Mouse (Mus musculus): ENCODE results near the gene Cd46. TPM values are rescaled to one million over a fixed set of nuclear protein-coding genes. Genes with fewer than 3 reads are reported as not detected.

The Cd46 gene
- polyA plus RNA-seq, 1 experiment from 2014 or later, result 1.0 TPM

- no peak overlapping the region for H3K4me2 ChIP-seq
- no peak for ATAC-seq (ENCODE audit: insufficient read depth)
- H3K9me3 ChIP-seq (replicated peaks), result no peaks in the 10 kb centered on the region
- H3K27me3 ChIP-seq, result no peaks in the 10 kb centered on the region
- H3K4me1 ChIP-seq (replicated peaks), result 0 out of 2 replicates have a peak, but pooled peaks cover 16% of the 10 kb centered on the region
- no peak overlapping the region for H3K27ac ChIP-seq (replicated peaks)
- H3K9ac ChIP-seq, result no peak overlapping the region
- H3K36me3 ChIP-seq (replicated peaks), result no peaks in the 10 kb centered on the region
- no peak overlapping the region for H3K4me3 ChIP-seq (replicated peaks)
- 45% methylated on average over 5 of the region's 5 CpGs for WGBS (ENCODE audit: insufficient replicate concordance)
Observed at GRCm38 (mm10) chr1:194994262-194994661, 97.8 kb downstream of the Cd46 start.

- H3K9ac ChIP-seq, result no peak overlapping the region
- H3K27me3 ChIP-seq, result no peaks in the 10 kb centered on the region
- H3K9me3 ChIP-seq (replicated peaks), result no peaks in the 10 kb centered on the region
- no peak overlapping the region for H3K4me2 ChIP-seq
- ATAC-seq (ENCODE audit: insufficient read depth), result no peak
- 17% methylated on average over 1 of the region's 1 CpGs for WGBS (ENCODE audit: insufficient replicate concordance)
- H3K4me3 ChIP-seq (replicated peaks), result no peak overlapping the region
- H3K27ac ChIP-seq (replicated peaks), result no peak overlapping the region
- 0 out of 2 replicates have a peak, but pooled peaks cover 16% of the 10 kb centered on the region for H3K4me1 ChIP-seq (replicated peaks)
- H3K36me3 ChIP-seq (replicated peaks), result no peaks in the 10 kb centered on the region
Observed at GRCm38 (mm10) chr1:194993409-194993988, 98.5 kb downstream of the Cd46 start.

- Histone ChIP-seq H3K27ac (replicated peaks) (no peak overlapping the region), H3K4me2 (no peak overlapping the region), H3K9me3 (replicated peaks) (no peaks in the 10 kb centered on the region), H3K4me3 (replicated peaks) (no peak overlapping the region), H3K9ac (no peak overlapping the region), H3K36me3 (replicated peaks) (no peaks in the 10 kb centered on the region), H3K4me1 (replicated peaks) (0 out of 2 replicates have a peak, but pooled peaks cover 16% of the 10 kb centered on the region), H3K27me3 (no peaks in the 10 kb centered on the region)
- no peak for ATAC-seq (ENCODE audit: insufficient read depth)
- WGBS (ENCODE audit: insufficient replicate concordance), result 53% methylated on average over 5 of the region's 5 CpGs
Observed at GRCm38 (mm10) chr1:194992589-194993317, 99.3 kb downstream of the Cd46 start.

- ATAC-seq (ENCODE audit: insufficient read depth), result no peak
- Histone ChIP-seq H3K9me3 (replicated peaks) (no peaks in the 10 kb centered on the region), H3K27ac (replicated peaks) (no peak overlapping the region), H3K4me3 (replicated peaks) (no peak overlapping the region), H3K4me2 (no peak overlapping the region), H3K4me1 (replicated peaks) (0 out of 2 replicates have a peak, but pooled peaks cover 16% of the 10 kb centered on the region), H3K27me3 (no peaks in the 10 kb centered on the region), H3K9ac (no peak overlapping the region), H3K36me3 (replicated peaks) (no peaks in the 10 kb centered on the region)
- 40% methylated on average over 2 of the region's 2 CpGs for WGBS (ENCODE audit: insufficient replicate concordance)
Observed at GRCm38 (mm10) chr1:194991654-194992053, 100.4 kb downstream of the Cd46 start.

GRCm38 (mm10) chr1:194990976-194991375 is 101.1 kb downstream of the Cd46 start:
- no peak for ATAC-seq (ENCODE audit: insufficient read depth)
- H3K27me3 ChIP-seq, result no peaks in the 10 kb centered on the region
- H3K4me1 ChIP-seq (replicated peaks), result peaks cover 18% of the 10 kb centered on the region; the same call in 1 of the 2 replicates
- no peaks in the 10 kb centered on the region for H3K36me3 ChIP-seq (replicated peaks)
- H3K4me2 ChIP-seq, result no peak overlapping the region
- no peaks in the 10 kb centered on the region for H3K9me3 ChIP-seq (replicated peaks)
- no peak overlapping the region for H3K4me3 ChIP-seq (replicated peaks)
- H3K9ac ChIP-seq, result no peak overlapping the region
- 81% methylated on average over 2 of the region's 2 CpGs for whole genome bisulfite sequencing (ENCODE audit: insufficient replicate concordance)
- H3K27ac ChIP-seq (replicated peaks), result no peak overlapping the region

GRCm38 (mm10) chr1:194989024-194989423 is 103.0 kb downstream of the Cd46 start:
- 65% methylated on average over 1 of the region's 1 CpGs for WGBS (ENCODE audit: insufficient replicate concordance)
- Histone ChIP-seq H3K9ac (no peak overlapping the region), H3K27ac (replicated peaks) (no peak overlapping the region), H3K4me1 (replicated peaks) (peaks cover 31% of the 10 kb centered on the region), H3K9me3 (replicated peaks) (no peaks in the 10 kb centered on the region), H3K27me3 (no peaks in the 10 kb centered on the region), H3K36me3 (replicated peaks) (no peaks in the 10 kb centered on the region), H3K4me2 (no peak overlapping the region), H3K4me3 (replicated peaks) (no peak overlapping the region)
- ATAC-seq (ENCODE audit: insufficient read depth), result no peak

MicroRNA genes within 50 kb of the gene (microRNA counts, 519-probe panel; counts per million panel counts)
- microRNA mmu-miR-29b, result 3,927 counts per million, percentile 80 among the panel's probes with 10 or more counts
- 3,418 counts per million, percentile 69 among the panel's probes with 10 or more counts for microRNA mmu-miR-29c

Small RNA genes within 50 kb of the gene (microRNA-seq; reads per million reads assigned to microRNA genes)
- 2.0 reads per million for gene Mir29b-2
- gene Mir29c, result 127 reads per million, percentile 56 among the genes with 10 or more reads in this experiment

Other genes starting within 250 kb of the Cd46 start
- gene Cd34, start 153.4 kb downstream of the Cd46 start, polyA plus RNA-seq (2015; fragmentation: Nextera tagmentation; extraction: Ambion mirVana), result 9.3 and 10.4 TPM in 2 replicates
- 72.6 and 74.8 TPM in 2 replicates for gene Cr1l, start 39.3 kb upstream of the Cd46 start, polyA plus RNA-seq (2015; fragmentation: Nextera tagmentation; extraction: Ambion mirVana)
- gene Cr2, start 84.5 kb upstream of the Cd46 start, polyA plus RNA-seq (2015; fragmentation: Nextera tagmentation; extraction: Ambion mirVana), result 0.14 TPM in 1 of 2 replicates, not detected in the other

Data from liver, embryonic 15.5 days (tissue).